Mouse (Mus musculus): Measurements from ENCODE around the gene Enox2. TPM values are rescaled to one million over a fixed set of nuclear protein-coding genes. Genes with fewer than 3 reads are reported as not detected.
A peak's percentile ranks its signal among the peaks of the same experiment; 100 is the strongest.
"Not testable (repeated sequence)": the region's sequence is repeated elsewhere in the genome, so short reads cannot be mapped to it uniquely, and the experiment has no call there.

Gene Enox2
- 10 to 100 TPM; 10.0 to 16.3 TPM for total RNA-seq (2021)
- long read RNA-seq, experiment 1, partial matches to known transcripts: 3 of 11 reads
- long read RNA-seq, experiment 1, other reads (novel, unspliced or antisense): 5 of 11 reads
- long read RNA-seq, experiment 2, partial matches to known transcripts: 10 of 29 reads
- long read RNA-seq, experiment 2, other reads (novel, unspliced or antisense): 14 of 29 reads

DNA sequence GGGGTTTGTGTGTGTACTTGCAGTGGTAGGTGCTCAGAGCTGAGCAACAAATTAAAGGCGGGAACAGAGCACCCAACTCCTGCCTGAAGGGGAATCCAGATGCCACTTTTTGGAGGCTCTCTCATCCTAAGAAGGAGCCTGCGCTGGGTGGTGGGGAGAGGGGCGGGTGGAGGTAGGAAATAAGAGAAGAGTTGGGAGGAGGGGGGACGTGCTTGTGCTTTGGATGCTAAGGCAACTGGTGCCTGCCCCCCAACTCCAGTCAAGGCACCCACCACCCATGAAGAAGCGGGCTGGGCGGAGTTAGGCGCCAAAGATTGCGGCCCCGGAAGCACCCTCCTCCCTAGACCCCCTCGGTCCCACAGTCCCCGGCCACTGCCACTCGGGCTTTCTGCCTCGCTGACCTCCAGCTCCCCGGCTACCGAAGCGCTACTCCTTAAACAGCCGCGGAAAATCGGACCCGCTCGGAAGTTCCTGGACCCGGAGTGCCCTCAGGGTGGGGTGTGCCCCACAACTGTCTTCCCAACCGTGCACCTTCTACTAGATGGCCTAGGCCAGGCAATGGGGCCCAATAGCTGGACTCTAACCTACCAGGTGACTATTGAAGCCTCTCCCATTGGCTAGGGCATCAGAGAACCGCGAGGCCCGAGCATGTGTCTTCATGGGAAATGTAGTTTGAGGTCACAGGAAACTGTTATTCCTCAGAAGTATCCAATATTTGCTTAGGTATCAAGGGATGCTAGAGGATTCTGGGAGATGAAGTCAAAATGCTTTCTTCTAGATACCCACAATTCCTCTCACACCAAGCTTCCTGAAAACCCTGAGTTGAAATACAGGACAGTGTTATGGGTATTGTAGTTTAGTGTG is at the start of gene Enox2:
Gene Enox2 (minus strand): TSS at position 560 of the 864 bp plus-strand sequence.
- DNase-seq (ENCODE audit: low spot score in 2 of 2): peak; percentile 51 to 67

GRCm38 (mm10) chrX:49309496-49309895 is 21.4 kb upstream of the Enox2 start:
- peak in 1 of 2 experiments; percentile 18 for DNase-seq (ENCODE audit: low spot score in 2 of 2)

DNA sequence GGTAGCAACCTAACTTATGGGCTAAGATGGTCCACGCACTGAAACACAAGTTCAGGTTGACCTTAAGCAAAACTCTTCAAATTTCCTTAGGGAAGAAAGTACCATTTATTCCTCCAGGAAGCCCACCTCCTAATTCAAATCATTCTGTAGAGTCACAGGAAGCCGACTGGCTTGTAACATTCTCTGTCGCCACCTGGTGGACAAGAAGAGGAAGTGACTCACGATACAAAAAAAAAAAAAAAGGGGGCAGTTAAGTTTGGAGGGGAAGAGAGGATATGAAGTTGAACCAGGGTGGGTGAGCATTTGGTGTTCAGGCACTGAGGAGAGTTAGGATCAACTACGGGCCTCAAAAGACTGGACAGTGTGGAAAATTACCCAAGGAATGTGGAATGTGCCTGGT is 18.6 kb upstream of the Enox2 start:
- DNase-seq (ENCODE audit: low spot score in 2 of 2): no peak

- DNase-seq (ENCODE audit: low spot score in 2 of 2): no peak
Observed at GRCm38 (mm10) chrX:49279918-49280586, 8.0 kb downstream of the Enox2 start.

DNA sequence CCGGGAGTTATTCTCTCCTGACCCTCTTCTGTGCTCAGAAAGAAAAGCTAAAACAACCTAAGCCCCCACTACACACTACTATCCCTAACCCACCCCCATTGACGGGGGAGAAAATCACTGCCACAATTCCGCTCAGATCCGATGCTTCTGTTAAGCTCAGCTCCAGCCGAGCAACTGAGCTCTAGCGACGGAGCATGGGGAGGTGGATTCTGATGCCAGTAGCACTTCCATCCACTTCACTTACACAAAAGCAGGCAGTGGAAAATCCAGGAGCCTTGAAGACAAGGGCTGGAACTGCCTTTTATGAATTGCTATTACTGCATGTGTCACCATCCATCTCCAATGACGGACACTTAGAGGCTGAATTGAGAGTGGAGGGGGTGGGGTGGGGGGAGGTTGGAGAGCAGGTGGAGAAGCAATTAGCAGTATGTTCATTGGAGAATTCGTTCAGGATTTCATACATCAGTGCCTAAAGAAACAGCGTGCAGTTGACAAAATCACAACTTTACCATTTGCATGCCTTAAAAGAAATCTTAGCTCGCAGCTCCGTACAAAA is 14.5 kb downstream of the Enox2 start:
- DNase-seq (ENCODE audit: low spot score in 2 of 2): no peak

- no peak for DNase-seq (ENCODE audit: low spot score in 2 of 2)
Observed at GRCm38 (mm10) chrX:49250816-49251215, 37.2 kb downstream of the Enox2 start.

DNA sequence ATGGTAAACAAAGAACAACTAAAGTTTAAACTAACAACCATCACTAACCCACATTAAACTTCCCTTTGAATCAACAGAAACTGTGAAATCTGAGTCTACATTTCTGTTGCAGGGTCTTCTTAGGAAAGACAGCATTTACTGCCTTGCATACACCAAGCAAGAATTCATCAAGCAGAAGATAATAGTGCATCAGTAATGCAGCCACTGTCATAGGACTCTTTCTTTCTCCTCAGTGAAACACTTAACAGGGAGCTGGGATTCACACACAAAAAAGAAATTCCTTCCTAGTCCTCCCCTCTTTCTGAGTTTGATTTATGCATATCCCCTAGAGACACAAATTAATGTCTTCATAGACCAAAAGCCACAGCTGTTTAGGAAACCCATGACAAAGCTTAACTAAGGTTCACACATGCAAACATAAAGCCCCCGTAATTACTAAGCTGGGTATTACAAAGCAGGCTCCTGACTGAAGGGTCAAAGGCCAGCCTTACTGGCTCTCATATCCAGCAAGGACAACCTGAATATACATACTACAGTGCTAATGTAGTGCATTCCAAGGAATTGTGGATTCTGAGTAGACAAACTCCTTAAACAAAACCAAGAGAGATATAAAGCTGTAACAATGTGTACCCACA is 62.1 kb downstream of the Enox2 start:
- no peak for DNase-seq (ENCODE audit: low spot score in 2 of 2)

DNA sequence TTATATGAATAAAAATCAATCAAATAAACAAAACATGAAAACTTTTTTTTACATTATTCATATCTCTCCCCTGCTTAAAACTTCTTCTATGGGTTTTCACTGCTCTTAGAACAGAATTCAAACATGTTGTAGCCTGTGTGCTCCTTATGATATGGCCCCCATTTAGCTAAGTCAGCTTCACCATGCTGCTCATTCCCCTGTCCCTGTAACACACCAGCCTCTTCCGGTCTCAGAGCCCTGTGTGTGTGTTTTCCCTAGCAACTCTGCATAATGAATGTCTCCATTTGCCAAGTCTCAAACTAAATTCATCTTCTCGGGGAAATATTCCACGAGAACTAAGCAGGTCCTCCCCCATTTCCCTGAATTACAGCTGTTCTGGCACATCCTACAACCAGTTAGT is 71.6 kb downstream of the Enox2 start:
- DNase-seq (ENCODE audit: low spot score in 2 of 2): no peak

DNA sequence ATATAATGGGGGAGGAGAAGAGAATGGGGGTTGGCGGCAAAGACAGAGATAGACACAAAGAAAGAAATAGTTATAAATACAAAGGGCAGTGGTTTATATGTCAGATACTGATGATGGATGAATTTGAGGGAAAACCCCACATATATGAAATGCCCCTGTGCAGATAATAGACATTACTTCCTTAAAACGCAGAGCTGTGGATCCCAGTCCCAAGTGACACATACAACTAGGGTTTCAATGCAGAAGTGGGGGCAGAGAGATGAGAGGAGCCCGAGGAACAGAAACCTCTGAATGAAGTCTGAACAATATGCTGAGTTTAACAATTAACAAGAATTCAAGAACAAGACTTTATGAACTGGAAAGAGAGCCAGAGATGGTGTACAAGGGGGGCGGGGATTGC is 91.7 kb downstream of the Enox2 start:
- DNase-seq (ENCODE audit: low spot score in 2 of 2): no peak

DNA sequence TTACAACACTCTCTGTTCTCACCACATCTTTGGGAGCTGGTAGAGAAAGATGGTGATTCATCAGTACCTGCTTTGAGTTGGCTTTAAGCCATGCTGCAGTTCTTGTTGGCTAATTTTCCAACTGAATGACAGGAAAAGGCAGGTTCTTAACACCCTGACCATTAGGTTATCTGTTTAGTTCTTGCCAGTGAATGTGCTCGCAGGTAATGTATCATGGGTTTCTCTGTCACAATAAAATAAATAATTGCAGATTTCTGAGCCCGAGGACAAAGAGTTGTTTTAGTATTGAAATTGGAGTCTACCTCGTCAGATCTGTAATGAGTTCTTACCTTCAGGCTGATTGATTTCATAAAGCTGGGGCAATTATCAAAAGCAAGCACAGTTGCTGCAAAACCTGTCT is 106.9 kb downstream of the Enox2 start:
- no peak for DNase-seq (ENCODE audit: low spot score in 2 of 2)

GRCm38 (mm10) chrX:49178670-49179069 is 109.4 kb downstream of the Enox2 start:
- no peak for DNase-seq (ENCODE audit: low spot score in 2 of 2)

DNA sequence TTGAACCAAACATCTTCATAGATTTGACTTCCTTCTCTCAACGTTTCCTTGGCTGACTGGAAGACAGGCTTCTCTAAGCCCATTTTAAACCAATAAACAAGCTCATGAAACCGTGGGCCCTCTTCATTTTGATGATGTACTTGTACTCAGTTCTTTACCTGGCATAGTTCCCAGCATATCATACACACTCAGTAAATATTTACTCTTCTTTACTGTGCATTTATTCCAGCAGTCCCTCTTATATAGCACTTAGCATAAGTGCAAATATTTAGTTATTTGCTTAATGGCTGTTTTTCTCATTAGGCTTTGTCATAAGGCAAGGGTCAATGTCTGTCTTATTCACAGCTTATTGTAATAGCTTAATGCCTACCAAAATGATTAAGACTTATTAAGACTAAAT is 133.8 kb downstream of the Enox2 start:
- no peak for DNase-seq (ENCODE audit: low spot score in 2 of 2)

DNA sequence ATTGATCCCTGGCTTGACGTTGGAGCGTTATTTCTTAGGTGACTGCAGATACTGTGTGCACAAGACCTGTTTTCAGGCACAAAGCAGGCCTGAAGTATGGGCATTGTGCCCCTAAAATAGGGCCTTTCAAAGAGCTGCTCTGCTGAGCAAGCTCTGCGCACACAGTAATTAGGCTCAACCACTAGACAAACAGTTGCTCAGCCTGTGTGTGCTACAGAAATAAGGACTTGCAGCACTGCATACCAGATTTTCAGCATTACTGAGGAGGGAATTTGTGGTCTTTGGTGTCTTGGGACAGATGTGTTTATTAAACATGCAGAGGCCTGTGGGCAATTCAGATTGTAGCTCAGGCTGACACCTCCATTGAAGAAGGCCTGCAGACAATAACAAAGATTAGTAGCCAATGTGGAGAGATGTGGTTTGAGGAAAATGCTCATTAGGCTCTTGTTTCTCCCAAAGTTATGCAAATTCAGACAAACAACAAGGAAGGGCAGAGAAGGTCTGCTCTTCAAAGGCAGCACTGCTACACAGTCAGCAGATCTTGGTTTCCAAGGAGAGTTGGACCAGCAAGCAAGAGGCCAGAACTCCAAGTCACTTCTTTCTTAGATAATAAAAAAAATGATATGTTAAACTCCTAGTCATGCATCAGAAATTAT is 163.2 kb downstream of the Enox2 start:
- DNase-seq (ENCODE audit: low spot score in 2 of 2): no peak

GRCm38 (mm10) chrX:49116465-49116864 is 171.6 kb downstream of the Enox2 start:
- DNase-seq (ENCODE audit: low spot score in 2 of 2): no peak

GRCm38 (mm10) chrX:49112412-49112811 is 175.6 kb downstream of the Enox2 start:
- no peak for DNase-seq (ENCODE audit: low spot score in 2 of 2)

DNA sequence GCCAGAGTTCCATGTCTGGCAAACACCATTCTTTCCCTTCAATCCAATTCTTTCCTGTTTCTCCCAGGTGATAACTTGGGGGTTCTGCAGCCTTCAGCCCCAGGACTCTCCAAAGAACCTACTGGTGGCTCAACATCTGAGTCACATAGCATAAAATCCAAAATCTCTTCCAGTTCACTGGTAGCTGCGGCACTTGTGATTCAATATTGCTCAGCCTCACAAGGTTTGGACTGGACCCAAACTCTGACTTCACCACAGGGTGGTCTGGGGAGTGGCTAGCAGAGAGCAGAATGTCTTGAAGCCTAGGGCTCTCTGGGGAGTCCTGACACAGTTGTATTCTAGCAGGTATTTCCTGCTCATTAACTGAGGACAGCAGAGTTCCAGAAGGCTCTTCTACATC is 187.5 kb downstream of the Enox2 start:
- not testable (repeated sequence) for DNase-seq (ENCODE audit: low spot score in 2 of 2)

GRCm38 (mm10) chrX:49096249-49096648 is 191.8 kb downstream of the Enox2 start:
- DNase-seq (ENCODE audit: low spot score in 2 of 2): no peak

DNA sequence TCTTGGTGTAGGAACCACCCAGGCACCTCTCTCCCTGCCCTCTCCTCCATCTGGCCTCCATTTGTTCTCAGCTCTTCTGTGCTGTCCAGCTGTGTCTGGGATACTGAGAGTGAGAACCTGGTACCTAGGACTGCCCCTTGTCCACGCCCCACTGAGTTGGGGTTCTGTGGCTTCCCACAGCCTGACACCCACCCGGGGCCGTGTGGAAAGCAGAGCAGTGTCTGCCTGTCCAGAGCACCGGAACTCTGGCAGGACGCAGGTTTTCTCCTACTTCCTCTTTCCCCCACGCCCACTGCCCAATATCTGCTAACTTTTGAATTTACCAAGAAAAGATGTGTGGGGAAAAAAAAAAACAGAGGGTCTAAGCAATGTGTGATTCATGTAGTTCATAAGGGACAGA is 213.0 kb downstream of the Enox2 start:
- no peak for DNase-seq (ENCODE audit: low spot score in 2 of 2)

DNA sequence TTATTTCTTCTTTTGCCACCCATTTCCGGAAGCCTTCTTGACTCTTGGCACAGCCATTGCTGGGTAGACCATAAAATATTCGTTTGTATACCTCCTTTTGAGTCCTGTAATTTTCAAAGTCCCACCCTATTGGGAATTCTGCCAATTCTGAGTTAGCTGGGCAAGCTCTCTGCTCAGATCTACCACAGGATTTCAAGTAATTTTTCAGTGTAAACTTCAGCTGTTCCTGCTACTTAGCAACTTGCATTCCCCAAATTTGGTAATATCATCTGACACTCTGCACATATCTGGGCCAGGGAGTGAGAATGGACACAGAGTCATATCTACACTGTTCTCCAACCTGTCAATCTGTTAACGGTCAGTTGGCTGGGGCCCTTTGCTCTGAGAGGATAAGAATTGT is 214.5 kb downstream of the Enox2 start:
- no peak for DNase-seq (ENCODE audit: low spot score in 2 of 2)

GRCm38 (mm10) chrX:49045118-49045517 is 242.9 kb downstream of the Enox2 start:
- DNase-seq (ENCODE audit: low spot score in 2 of 2): no peak

DNA sequence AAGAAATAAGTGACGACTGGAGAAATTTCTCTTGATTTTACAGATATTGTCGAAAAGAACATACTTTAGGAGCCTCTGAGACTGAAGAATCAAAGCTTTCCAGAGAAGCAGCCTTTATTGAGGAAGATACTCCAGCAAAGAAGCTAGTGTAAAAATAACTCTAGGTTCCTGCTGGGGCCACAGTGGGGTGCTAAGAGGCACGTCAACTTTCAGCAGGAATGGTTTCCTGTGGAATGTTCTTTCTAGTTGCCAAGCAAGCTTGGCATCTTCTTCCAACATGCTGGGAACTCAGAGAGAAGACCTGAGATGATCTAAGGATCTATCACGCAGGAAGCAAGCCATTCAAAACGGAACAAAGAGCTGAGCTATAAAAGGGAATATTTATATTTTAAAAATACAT is 278.3 kb downstream of the Enox2 start:
- no peak for DNase-seq (ENCODE audit: low spot score in 2 of 2)
